ENCODE assay signal across 20 mouse cellular contexts in the genomic region with DNA sequence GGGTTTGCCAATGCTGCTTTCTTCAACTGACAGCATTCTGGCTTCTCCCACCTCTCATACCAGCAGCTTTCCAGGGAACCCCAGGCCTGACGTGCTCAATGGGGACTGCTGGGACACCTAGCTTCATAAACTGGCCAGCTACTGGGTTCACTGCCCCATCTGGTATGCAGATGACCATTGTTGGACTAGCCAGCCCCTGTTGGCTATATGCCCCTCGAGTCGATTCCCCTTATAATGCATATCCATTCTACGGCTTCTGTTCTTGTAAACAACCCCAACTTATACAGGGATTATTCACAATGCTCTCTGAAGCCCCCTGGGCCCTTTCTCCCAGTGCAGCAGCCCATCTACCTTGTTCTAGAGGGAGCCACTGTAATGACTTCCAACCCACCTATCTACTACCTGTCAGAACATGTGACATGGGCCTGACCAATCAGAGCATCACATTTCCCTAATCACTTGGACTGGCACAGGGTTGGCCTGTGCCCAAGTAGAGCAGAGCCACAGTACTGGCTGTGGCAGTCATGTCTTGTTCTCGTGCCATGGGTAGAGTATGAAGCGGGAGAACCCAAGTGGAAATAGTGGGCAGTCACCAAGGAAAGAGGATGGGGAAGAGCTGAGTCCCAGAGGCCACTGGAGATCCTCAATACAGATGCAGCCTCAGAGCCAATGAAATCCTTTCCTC. TPM values are rescaled to one million over a fixed set of nuclear protein-coding genes. Genes with fewer than 3 reads are reported as not detected.
DNase-seq lines count a peak whose midpoint lies in the region.
"Had no signal": no experiment of that assay in that cellular context is flagged by ENCODE, and none has a peak within 500 bp of the region (broad histone marks: within the 10 kb centered on the region; RNA-seq: fewer than 3 reads in every experiment).

No protein-coding gene starts in this region.

- DNase-seq in adrenal gland, postnatal 10 days: peak; percentile 23
- no peak for DNase-seq in adrenal gland, adult (ENCODE audit: inconsistent age in 2 of 2, low spot score in 1 of 2)
- DNase-seq in cerebellum, postnatal 10 days: peak; percentile 83 to 87
- no peak for DNase-seq in cerebellum, adult 9-11 months
- DNase-seq in cerebellum, postnatal 36 days: peak; percentile 7 to 18
- no peak for DNase-seq in cerebellum, adult 9-10 months
- DNase-seq in adipocyte (ENCODE audit: low spot score): peak; percentile 20
- DNase-seq: adrenal gland, adult 8-10 months; embryo, embryonic 11 days; gastrocnemius, postnatal 10 days; gastrocnemius, postnatal 36 days; heart, adult 2 months; heart, postnatal 14 days; heart, postnatal 4 days; kidney, adult 11 months; kidney, adult 8-10 months had no signal

RNA-seq across cellular contexts. Expression of a gene that starts 37.4 kb away (rescaled TPM):
- total RNA-seq in adrenal gland, postnatal 10 days (2021): under 1 TPM; 0.48 to 0.51 TPM
- total RNA-seq: granulocyte monocyte progenitor cell, adult 5-6 weeks had no signal

RNA-seq across cellular contexts. Expression of a gene that starts 44.4 kb away (rescaled TPM):
- total RNA-seq in adrenal gland, postnatal 10 days (2021): not detected
- total RNA-seq: adrenal gland, adult 8-10 months; adrenal gland, postnatal 4 days; ES-E14; gastrocnemius, adult 18-20 months; gastrocnemius, postnatal 10 days; gastrocnemius, postnatal 36 days; granulocyte monocyte progenitor cell, adult 5-6 weeks; heart, adult 2 months; heart, postnatal 14 days; heart, postnatal 4 days had no signal

Comparison
In these comparisons a context has a peak if more than half of its experiments do, and no peak if none do; other contexts are left out.
1. DNase-seq: peak in adrenal gland, postnatal 10 days (single experiment), cerebellum, postnatal 10 days (2 of 2), cerebellum, postnatal 36 days (2 of 2) and adipocyte (single experiment); none in adrenal gland, adult (0 of 2), cerebellum, adult 9-11 months (single experiment) and cerebellum, adult 9-10 months (single experiment).